Mouse (Mus musculus) forebrain, embryonic 11.5 days (tissue): ENCODE results near the gene Disp1. TPM values are rescaled to one million over a fixed set of nuclear protein-coding genes. Genes with fewer than 3 reads are reported as not detected.

Experiments
- ATAC-seq: fragments of 200-750 bp; cut with Nextera tagmentation; replicated peaks from 2 replicates; pipeline ENCODE4 v1.8.0; 2017; ENCODE audit warnings: moderate TSS enrichment; ENCODE audit not compliant: low FRiP score
- DNase-seq: peaks from one replicate; pipeline ENCODE4 v3.0.0-alpha.2; 2017; ENCODE audit warnings: low spot score
- H3K27ac ChIP-seq: fragments of 300-500 bp; sonication (generic); 2 replicates; pipeline ENCODE4 v1.5.1; 2014; ENCODE audit warnings: low read depth, low read length
- H3K27me3 ChIP-seq: fragments of 300-500 bp; sonication (generic); 2 replicates; pipeline ENCODE4 v1.6.1; 2014; ENCODE audit warnings: mild to moderate bottlenecking, low read length, mixed read lengths; ENCODE audit not compliant: control insufficient read depth, insufficient read depth
- H3K36me3 ChIP-seq: fragments of 300-500 bp; sonication (generic); 2 replicates; pipeline ENCODE4 v1.6.1; 2014; ENCODE audit warnings: mild to moderate bottlenecking, low read length, moderate library complexity, mixed read lengths; ENCODE audit not compliant: control insufficient read depth, insufficient read depth
- H3K4me1 ChIP-seq: fragments of 300-500 bp; sonication (generic); replicated peaks from 2 replicates; pipeline ENCODE4 v1.6.1; 2014; ENCODE audit warnings: low read length, mixed read lengths; ENCODE audit not compliant: control insufficient read depth, insufficient read depth
- H3K4me2 ChIP-seq: fragments of 300-500 bp; sonication (generic); 2 replicates; pipeline ENCODE4 v1.6.1; 2014; ENCODE audit warnings: low read depth, mild to moderate bottlenecking, low read length, moderate library complexity, mixed read lengths; ENCODE audit not compliant: severe bottlenecking
- H3K4me3 ChIP-seq: fragments of 300-500 bp; sonication (generic); 2 replicates; pipeline ENCODE4 v1.5.1; 2014; ENCODE audit warnings: low read depth, low read length
- H3K9ac ChIP-seq: fragments of 300-500 bp; sonication (generic); 2 replicates; pipeline ENCODE4 v1.6.1; 2014; ENCODE audit warnings: low read length
- H3K9me3 ChIP-seq: fragments of 300-500 bp; sonication (generic); 2 replicates; pipeline ENCODE4 v1.6.1; 2016; ENCODE audit warnings: low read length, mixed read lengths; ENCODE audit not compliant: control insufficient read depth
- WGBS: fragments of 180-500 bp; shearing (Covaris S2); extraction: QIAGEN DNeasy Blood & Tissue Kit; methylation state at CpG from one replicate; pipeline ENCODE4 v1.1.7; 2014; 5-methylcytosine and 5-hydroxymethylcytosine counted together
- polyA plus RNA-seq: library from polyadenylated mRNA; unstranded; fragments of >200 nt; fragmentation: Nextera tagmentation; extraction: Ambion mirVana; gene quantifications from 2 replicates; pipeline ENCODE4 v1.2.1, GENCODE M21; 2014

Disp1 gene
- 11.3 and 11.4 TPM in 2 replicates for polyA plus RNA-seq

- no peaks in the 10 kb centered on the region for H3K27me3 ChIP-seq
- ATAC-seq (peak; percentile 93), DNase-seq (peak; percentile 89)
- H3K9ac ChIP-seq: peak within 1 kb of the TSS; percentile 96
- no peaks in the 10 kb centered on the region for H3K9me3 ChIP-seq
- no peaks in the 10 kb centered on the region for H3K36me3 ChIP-seq
- 0 out of 2 replicates have a peak within 1 kb of the TSS, but pooled peaks have one; percentile 18 for H3K27ac ChIP-seq
- H3K4me3 ChIP-seq: peak within 1 kb of the TSS; percentile 80
- peak within 1 kb of the TSS; percentile 70 for H3K4me2 ChIP-seq
- 4% methylated on average over 56 of the region's 56 CpGs for WGBS
- H3K4me1 ChIP-seq: 0 out of 2 replicates have a peak, but pooled peaks cover 2% of the 10 kb centered on the region
These were observed at the start of gene Disp1 for GRCm38 (mm10) chr1:183220796-183221718. Gene Disp1 (minus strand): TSS chr1:183221522.

DNA sequence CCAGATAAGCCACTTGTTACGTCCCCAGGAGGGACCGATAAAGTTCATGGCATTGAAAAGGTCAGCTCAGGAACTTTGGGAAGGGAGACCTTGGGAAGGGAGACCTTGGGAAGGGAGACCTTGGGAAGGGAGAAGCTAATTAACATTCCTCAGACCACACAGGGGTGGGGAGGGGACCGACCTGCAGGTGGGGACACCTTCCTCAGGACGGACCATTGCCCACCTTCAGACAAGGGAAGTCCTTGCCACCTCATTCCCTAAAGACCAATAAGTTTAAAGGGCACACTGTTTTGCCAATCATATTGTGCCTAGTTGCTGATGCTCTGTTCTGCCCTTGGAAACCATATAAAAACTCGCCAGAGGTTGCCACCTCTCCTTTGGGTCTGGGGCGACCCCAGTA is 46.3 kb upstream of the Disp1 start:
- Histone ChIP-seq H3K9ac (no peak overlapping the region), H3K4me3 (no peak overlapping the region), H3K4me1 (no peaks in the 10 kb centered on the region), H3K9me3 (no peaks in the 10 kb centered on the region), H3K27ac (no peak overlapping the region), H3K27me3 (no peaks in the 10 kb centered on the region), H3K36me3 (no peaks in the 10 kb centered on the region), H3K4me2 (no peak overlapping the region)
- DNase-seq: no peak
- ATAC-seq: no peak
- whole genome bisulfite sequencing: 78% methylated on average over 6 of the region's 6 CpGs

DNA sequence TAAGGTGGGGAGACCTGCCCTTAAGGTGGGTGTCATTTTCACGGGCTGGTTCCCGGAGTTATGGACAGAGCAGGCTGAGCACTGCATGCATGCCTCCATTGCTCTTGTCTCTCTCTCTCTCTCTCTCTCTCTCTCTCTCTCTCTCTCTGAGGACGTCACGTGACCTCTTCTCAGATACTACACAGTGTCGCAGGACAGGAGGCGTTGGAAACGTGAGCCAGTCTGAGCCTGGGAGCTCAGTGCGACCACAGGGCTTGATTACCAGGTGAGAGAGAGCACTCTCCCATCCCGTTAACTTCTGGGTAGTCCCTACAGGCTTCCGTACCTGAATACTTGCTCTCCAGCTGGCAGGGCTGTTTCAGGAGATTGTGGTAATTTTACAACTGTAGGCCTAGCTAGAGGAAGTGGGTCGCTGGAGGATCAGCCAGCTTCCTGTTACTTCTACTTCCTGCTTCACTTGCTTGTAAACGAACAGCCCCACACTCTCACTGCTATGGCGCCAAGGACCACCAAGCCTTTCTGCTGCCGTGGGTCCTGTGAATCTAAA is 44.7 kb upstream of the Disp1 start:
- Histone ChIP-seq H3K4me1 (no peaks in the 10 kb centered on the region), H3K9ac (no peak overlapping the region), H3K4me3 (no peak overlapping the region), H3K36me3 (no peaks in the 10 kb centered on the region), H3K27ac (no peak overlapping the region), H3K9me3 (no peaks in the 10 kb centered on the region), H3K27me3 (no peaks in the 10 kb centered on the region), H3K4me2 (no peak overlapping the region)
- ATAC-seq: no peak
- DNase-seq: no peak
- 78% methylated on average over 14 of the region's 14 CpGs for WGBS

- Histone ChIP-seq H3K36me3 (no peaks in the 10 kb centered on the region), H3K4me3 (no peak overlapping the region), H3K4me1 (no peaks in the 10 kb centered on the region), H3K27ac (no peak overlapping the region), H3K4me2 (no peak overlapping the region), H3K9ac (no peak overlapping the region), H3K9me3 (no peaks in the 10 kb centered on the region), H3K27me3 (no peaks in the 10 kb centered on the region)
- ATAC-seq: no peak
- no peak for DNase-seq
- WGBS: 80% methylated on average over 13 of the region's 13 CpGs
These were observed 43.1 kb upstream of the Disp1 start for GRCm38 (mm10) chr1:183264145-183265008.

GRCm38 (mm10) chr1:183252574-183252973 is 31.3 kb upstream of the Disp1 start:
- Histone ChIP-seq H3K9ac (no peak overlapping the region), H3K4me1 (no peaks in the 10 kb centered on the region), H3K4me3 (no peak overlapping the region), H3K27me3 (no peaks in the 10 kb centered on the region), H3K9me3 (no peaks in the 10 kb centered on the region), H3K4me2 (no peak overlapping the region), H3K36me3 (no peaks in the 10 kb centered on the region), H3K27ac (no peak overlapping the region)
- DNase-seq: no peak
- WGBS: 68% methylated on average over 10 of the region's 10 CpGs
- ATAC-seq: no peak

DNA sequence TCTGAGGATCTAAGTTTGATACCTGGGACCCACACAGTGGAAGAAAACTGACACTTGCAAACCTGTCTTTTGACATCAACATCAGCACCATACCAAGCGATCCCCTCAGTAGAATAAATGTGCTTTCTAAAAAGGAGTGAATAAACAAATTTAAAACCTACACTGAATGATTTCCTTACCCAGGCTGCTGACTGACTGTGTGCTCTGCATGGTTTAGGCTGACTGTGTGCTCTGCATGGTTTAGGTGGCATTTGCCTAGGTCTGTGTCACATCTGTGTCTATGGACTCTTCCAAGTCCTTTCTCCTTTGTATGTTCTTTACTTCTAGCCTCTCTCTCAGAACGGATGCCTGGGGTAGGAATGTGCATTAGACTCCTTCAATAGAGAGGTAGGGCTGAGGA is 30.5 kb upstream of the Disp1 start:
- WGBS: 84% methylated on average over 2 of the region's 2 CpGs
- Histone ChIP-seq H3K4me3 (no peak overlapping the region), H3K9me3 (no peaks in the 10 kb centered on the region), H3K27ac (no peak overlapping the region), H3K36me3 (no peaks in the 10 kb centered on the region), H3K27me3 (no peaks in the 10 kb centered on the region), H3K4me1 (no peaks in the 10 kb centered on the region), H3K9ac (no peak overlapping the region), H3K4me2 (no peak overlapping the region)
- DNase-seq (no peak), ATAC-seq (no peak)

- H3K4me3 ChIP-seq: no peak overlapping the region
- H3K9ac ChIP-seq: no peak overlapping the region
- no peak overlapping the region for H3K27ac ChIP-seq
- ATAC-seq (no peak), DNase-seq (no peak)
- WGBS: 64% methylated on average over 4 of the region's 4 CpGs
- H3K27me3 ChIP-seq: no peaks in the 10 kb centered on the region
- no peaks in the 10 kb centered on the region for H3K36me3 ChIP-seq
- H3K4me1 ChIP-seq: no peaks in the 10 kb centered on the region
- no peak overlapping the region for H3K4me2 ChIP-seq
- no peaks in the 10 kb centered on the region for H3K9me3 ChIP-seq
These were observed 29.3 kb upstream of the Disp1 start for GRCm38 (mm10) chr1:183250612-183251011.

DNA sequence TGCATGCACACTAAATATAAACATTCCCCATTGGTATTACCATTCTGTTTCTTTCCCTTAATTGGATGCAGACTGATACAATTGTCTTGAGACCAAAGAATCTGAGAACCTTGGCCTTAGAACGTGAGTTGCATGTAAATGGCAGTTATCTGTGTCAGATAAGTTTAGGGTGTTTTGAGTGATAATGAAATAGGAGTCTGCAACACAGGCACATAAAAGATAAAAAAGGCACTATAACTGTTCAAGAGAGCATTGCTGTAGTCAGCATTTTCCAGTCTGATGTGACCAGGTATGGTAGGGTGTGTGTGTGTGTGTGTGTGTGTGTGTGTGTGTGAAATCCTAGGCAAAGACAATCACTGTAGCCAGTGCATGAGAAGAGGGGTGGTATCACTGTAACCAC is 26.8 kb upstream of the Disp1 start:
- H3K27me3 ChIP-seq: no peaks in the 10 kb centered on the region
- H3K9ac ChIP-seq: no peak overlapping the region
- no peaks in the 10 kb centered on the region for H3K36me3 ChIP-seq
- no peaks in the 10 kb centered on the region for H3K4me1 ChIP-seq
- no peak for ATAC-seq
- WGBS: 52% methylated on average over 1 of the region's 1 CpGs
- H3K9me3 ChIP-seq: no peaks in the 10 kb centered on the region
- no peak overlapping the region for H3K27ac ChIP-seq
- no peak overlapping the region for H3K4me2 ChIP-seq
- H3K4me3 ChIP-seq: no peak overlapping the region
- DNase-seq: no peak
